Mouse (Mus musculus) naive thymus-derived CD4-positive, alpha-beta T cell, adult 2 months (primary cell): ENCODE measurements around the gene Rbm20.

Source experiments
- DNase-seq: peaks from one replicate; pipeline ENCODE4 v3.0.0-alpha.2; 2011; ENCODE audit warnings: low read depth

The Rbm20 gene

DNA sequence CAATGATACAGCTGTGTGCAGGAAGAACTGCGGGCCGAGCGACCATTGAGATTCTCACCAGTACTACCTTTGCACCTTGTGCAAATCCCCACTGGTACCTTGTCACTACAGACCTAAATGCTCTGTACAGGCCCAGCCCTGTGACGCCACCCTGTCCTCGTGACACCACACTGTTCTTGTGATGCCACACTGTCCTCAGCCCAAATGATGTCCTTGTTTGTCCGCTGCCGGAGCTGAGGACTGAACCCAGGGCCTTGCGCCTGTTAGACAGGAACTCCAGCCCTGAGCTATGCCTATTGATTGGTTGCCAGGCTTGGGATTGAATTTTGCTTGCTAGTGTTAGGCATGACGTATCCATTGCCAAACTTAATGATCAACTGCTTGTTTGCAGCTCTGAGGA is 40.3 kb downstream of the Rbm20 start:
- DNase-seq: no peak

DNA sequence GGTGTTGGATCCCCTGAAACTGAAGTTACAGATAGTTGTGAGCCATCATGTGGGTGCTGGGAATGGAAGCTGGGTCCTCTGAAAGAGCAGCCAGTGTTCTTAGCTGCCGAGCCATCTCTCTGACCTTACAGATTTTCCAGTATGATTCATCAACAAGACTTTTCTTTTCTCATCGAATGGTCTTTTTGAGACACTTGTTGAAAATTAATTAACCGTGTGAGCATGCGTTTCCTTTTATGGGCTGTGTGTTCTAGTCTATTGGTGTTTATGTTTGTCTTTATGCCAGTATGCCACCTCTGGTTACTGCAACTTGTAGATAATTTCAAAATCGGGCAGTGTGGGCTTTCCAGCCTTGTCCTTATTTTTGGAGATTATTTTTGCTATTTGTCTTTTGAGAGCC is 45.1 kb downstream of the Rbm20 start:
- no peak for DNase-seq

DNA sequence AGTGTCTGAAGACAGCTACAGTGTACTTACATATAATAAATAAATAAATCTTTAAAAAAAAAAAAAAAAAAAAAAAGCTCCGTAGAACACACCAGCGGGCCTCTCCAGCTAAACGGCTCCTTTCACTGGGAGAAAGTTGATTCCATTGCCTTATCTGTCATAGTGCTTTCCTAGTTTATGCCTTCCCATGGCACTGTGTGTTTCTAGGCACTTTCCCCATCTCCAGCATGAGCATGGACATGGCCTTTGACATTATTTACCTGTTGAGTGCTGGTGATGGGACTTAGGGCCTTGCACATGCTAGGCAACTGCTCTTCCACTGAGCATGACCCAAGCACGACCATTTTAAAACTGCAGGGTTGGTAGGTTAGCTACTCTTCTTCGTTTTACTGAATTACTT is 46.9 kb downstream of the Rbm20 start:
- DNase-seq: no peak

DNA sequence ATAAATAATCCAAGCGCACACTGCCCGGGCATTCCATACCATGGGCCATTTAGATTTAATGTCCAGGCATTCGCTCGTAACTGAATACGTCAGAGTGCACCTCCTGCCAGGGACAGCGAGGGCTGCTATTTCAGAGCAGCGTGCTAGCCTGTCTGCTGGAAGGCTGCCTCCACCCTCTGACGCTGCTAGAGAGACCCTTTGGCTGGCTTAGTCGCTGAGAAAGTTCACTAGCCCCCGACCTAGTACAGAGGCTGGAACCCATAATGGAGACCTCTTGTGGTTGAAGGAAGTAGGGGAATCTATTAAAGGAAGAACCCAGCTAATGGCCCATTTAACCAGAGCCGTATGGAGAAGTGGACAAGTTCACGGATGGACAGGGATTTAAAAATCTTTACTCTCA is 49.2 kb downstream of the Rbm20 start:
- no peak for DNase-seq

DNA sequence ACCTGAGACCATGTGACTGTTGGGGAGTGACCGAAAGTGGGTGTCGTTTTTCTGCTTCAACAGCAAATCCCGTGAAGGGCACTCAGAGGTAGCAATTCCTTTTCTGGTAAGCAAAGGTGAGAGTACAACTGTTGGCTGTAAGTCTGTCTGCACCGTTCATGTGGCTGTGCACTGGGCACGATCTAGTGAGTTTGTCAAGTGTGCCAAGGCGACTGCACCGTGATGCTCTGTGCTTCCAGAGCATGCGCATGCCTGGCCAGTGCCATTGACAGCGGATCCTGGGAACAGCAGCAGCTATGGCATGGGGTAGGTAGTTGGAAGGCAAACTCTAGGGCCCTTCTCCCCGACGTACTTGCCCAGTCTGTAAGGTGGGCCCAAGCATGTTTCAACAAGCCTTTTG is 49.6 kb downstream of the Rbm20 start:
- DNase-seq: no peak

DNA sequence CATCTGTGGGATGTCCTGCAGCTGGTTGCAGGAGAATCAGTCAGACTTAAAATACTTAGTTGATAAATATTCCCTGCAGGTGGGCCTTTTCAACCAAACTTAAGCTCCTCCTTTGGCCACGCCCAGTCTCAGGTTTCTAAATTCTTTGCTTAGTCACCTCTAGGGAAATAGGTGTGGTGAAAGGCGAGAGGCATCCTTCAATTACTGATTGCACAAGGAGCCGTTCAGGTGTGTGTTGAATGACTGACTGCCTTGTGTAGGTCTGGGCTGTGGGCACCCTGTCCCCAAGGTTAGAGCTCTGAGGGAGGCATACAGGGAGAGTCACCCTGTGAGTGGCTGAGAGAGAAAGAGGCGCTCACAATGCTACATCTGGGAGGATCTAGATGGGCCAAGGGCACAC is 50.2 kb downstream of the Rbm20 start:
- DNase-seq: no peak

DNA sequence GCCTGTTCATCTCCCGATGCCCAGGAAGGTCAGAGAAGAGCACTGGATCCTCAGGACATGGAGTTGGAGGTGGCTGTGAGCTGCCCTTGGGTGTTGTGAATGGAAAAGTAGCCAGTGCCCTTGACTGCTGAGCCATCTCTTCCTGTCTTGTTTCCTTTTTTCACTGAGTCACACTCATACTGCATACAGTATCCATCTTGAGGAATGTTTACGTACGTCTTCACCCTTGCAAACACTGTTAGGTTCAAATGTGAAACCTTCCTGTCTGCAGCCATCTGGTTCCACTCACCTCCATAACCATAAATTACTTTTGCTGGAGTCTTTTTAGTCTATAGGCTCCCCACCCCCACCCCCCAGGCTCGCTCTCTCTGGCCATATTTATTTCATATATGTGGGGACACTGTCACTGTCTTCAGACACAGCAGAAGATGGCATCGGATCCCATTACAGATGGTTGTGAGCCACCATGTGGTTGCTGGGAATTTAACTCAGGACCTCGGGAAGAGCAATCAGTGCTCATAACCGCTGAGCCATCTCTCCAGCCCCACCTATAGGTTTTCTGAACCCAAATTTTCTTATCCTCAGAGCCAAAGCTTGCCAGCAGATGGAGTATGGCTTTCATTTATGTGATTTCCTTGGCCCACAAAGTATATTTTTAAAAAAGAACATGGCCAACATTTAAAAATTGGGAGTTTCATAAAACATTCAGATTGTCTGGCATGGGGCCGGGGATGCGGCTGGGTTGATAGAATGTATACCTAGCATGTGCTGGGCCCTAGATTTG is 51.0 kb downstream of the Rbm20 start:
- DNase-seq: no peak

DNA sequence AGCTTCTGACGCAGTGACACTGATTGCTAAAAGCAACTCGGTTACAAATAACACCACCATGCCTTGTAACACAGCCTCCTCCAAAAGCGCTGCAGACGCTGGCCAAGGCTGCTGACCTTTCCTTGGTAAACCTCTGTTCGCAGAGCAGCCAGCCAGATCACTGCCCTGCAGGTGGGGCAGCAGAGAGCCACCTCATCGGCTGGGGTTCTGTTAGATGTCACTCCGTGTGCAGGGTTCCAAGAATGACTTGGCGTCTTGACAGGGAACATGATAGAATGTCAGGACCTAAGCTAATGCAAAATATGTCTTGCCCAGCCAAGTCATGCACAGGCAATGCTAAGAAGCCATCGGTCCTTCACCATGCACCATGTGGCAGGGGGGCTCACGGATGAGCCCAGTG is 52.8 kb downstream of the Rbm20 start:
- DNase-seq: no peak

DNA sequence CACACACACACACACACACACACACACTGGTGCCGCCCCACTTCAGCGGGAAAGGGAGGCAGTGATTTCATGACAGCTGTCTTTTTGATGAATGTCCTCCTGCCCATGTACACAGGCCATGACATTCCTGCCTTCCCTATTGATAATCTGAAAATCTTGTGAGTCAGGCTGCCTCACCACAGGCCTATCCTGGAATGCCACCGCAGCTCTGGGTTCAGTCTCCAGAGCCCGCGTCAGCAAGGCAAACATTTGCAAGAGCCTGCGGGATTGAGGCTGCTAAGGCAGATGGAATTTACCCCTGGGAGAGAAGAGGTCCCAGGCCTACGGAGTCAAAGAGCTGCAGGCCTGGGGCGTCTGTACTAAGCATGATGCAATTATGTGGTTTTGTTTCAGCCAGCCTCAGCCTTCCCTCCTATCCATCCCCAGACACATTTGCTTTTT is 54.7 kb downstream of the Rbm20 start:
- DNase-seq: no peak

DNA sequence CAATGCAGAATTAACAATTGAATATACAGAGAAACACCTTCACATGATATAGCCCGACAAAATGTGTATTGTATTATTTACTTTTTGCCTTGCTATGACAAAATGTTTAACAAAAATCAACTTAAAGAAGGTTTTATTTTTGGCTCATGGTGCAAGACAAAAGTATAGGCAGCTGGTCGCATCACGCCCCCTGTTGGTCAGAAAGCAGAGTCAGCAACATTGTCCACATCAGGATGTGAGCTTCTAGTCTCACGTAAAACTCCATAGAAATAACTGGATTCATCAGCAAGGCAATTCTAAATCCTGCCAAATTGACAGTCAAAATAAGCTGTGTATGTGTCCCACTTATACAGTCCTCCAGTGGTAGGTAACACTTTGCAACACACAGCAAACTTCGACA is 57.7 kb downstream of the Rbm20 start:
- peak; percentile 28 for DNase-seq

DNA sequence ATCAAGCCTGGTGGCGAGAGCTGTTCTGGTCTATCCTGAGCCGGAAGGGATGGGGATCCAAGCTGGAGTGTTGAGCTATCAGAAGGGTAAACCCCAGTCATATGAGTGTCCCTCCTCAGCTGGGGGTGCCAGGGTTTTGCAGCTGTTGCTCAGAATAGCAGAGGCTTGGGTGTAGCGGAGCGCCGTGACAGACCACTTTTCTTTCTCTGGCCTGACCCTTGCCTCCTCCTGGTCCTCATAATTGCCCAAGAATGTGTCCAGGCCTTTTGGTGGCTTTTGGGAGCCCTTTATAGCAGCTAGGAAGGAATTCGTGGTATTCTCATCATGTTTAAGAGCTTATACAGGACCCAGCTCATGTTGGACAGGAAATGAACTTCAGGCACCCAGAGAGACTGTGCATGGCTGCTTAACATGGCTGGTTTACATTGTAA is 61.6 kb downstream of the Rbm20 start:
- DNase-seq: no peak

DNA sequence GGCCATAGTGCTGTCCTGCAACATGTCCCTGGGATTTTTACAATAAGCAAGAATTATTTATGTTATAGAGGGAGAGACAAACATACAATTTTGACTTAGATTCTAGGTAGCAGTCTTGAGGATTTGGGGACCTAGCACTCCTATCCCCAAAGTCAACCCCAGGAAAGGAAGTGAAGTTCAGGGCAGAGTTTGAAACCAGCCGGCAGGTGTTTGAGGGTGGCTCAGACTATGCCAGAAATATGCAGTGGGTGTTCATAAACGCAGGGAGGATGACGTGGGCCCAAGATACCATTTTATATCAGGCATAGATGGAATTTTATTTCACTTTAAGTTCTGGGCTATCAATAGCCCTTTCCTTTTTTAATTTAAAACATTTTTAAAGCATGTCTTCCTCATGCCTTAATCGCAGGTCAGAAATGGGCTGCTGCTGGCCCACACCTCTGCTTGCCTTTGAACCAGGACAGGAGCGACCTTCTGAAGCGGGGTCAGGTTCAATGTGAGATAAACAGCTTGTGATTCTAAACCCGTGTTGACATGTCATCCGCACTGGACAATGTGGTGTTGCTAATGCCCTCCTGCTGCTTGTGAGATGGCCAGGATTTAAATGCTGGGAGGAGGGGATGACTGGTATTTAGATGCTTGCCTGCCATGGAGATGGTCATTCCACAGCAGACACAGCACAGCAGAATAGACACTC is 62.6 kb downstream of the Rbm20 start:
- DNase-seq: no peak

DNA sequence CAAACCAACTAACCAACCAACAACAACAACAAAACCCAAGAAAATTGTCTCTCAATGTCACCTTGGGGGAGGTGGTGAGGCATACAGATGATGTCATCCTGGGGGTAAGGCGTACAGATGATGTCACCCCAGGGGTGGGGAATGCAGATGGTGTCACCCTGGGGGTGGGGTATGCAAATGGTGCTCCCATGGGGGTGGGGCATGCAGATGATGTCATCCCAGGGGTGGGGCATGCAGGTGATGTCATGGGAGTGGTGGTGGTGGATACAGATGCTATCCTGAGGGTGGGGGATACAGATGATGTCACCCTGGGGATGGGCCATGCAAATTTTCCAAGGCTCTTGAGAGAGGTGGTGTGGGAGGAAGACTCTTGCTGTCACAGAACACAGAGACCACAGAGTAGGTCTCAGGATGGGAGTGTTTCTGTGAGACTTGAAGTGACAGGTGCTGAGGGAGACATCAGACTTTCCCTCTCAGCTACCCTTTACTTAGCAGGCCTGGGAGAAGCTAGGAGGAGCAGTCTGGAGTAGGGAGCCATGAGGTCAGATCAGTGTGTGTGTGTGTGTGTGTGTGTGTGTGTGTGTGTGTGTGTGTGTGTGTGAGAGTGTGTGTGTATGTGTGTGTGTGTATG is 63.8 kb downstream of the Rbm20 start:
- DNase-seq: no peak

DNA sequence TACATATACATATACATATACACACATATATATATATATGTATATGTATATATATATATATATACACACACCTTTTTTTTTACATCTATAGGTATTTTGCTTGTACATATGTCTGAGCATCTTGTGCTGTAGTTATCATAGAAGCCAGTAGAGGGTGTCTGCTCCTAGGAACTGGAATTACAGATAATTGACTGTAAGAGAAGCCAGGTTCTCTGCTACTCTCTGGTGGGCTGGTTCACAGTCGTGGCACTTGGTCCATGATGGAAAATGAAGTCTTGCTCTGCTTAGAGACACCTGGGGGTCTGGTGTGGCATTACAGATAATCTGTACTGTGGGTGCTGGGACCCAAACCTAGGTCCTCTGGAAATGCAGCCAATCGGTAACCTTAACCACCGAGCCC is 64.8 kb downstream of the Rbm20 start:
- DNase-seq: peak; percentile 52

DNA sequence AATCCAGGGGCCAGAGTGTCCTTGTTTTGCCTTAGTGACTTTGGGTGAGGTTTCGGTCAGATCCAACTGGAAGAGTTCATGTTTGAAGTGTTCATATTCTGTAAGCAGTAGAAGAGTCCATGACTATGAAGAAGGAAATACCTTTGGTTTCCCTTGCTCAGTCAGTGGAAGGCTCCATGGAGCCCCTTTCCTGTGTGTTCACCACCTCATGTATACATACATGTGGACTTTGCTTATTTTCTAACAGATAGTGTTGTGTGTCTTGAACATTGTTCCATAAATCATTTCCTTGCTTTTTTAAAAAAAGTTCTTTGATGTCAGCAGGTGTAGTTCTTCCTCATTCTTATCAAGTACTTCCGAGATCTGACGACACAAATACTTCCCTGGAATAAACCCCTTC is 68.2 kb downstream of the Rbm20 start:
- DNase-seq: no peak

DNA sequence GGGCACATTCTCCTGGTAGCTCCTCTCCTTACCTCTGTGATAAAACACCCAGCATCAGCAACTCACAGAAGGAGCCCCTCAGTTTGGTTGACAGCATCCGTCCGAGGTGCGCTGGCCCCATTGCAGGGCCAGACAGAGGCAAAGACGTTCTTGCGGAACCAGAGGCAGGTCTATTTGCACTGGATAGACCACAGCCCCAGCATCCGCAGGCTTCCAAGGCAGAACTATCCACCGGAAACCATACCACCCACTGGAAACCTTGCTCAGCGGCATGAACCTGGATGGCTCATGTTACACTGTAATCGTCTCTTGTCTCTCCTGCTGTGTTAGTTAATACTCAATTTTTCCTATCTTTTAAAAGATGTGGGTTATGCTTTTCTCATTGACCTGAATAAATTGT is 69.0 kb downstream of the Rbm20 start:
- no peak for DNase-seq

DNA sequence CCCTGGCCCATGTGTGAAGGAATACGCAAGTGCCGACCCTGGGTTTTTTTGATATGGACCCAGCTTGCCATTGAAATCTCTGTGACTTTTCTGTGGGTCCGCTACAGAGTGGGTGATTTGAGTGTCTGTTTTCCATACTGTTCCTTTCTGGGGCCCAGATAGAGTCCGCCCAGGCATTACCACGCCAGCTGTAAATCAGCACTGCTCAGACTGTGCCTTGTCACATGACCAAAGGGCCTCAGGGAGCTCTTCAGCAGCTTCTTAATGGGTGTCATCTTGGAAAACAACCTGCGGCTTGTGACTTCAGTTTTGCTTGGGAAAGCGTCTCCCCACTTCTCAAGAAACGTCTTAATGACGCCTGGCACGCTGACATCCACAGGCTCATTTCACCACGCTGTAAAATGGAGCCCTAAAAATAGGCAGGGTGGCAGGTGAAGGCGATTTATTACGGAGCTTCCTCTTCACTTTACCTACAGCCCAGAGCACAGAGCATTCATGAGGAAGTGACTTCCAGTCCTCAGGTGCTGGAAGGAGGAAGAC is 71.2 kb downstream of the Rbm20 start:
- no peak for DNase-seq

DNA sequence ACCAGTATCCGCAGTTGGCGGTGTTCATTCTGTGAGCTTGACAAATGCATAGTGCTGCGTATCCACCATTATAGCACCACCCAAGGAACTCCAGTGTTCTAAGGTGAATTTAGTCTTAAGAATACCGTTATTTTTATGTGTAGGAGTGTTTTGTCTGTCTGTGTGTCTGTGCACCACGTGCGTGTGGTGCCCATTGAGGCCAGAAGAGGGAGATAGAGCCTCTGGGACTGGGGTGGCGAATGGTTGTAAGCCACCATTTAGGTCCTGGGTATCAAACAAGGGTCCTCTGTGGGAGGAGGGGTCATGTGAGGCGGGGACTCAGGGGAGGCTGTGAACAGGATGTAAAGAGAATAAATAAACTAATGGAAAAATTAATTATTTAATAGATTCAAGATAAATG is 72.2 kb downstream of the Rbm20 start:
- no peak for DNase-seq

DNA sequence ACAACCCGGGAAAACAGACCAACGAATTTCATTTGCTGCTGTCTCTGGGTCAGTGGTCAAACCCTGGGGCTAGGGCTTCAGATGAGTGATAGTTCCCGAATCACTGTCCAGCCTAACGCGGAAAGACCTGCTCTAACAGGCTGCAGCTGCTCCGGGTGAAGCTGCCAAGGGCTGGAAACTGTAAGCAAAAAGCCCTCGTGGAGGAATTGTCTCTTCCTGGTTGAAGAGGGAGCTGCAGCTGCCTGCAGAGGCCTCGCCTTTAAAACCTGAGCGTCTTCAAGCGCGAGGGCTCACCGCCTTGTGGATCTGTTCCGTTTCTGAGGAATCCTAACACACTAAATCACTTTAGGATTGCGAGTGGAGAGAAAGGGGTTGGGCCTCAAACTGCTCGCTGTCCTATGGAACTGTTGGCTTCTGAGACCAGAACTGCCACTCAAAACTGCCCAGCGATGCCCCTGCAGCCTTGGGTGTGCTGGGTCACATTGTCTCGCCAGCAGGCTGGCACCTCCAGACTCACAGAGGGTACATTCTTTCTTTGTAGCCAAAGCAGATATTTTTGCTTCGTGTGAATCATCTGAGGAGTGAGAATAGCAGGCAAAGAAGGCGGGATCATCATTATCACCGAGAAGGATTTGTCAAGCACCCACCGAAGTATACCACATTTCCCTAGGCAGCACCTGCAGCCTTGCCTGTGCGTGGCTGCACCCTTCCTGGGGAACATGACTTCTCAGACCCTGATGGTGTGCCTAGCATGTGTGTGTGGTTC is 74.5 kb downstream of the Rbm20 start:
- no peak for DNase-seq

DNA sequence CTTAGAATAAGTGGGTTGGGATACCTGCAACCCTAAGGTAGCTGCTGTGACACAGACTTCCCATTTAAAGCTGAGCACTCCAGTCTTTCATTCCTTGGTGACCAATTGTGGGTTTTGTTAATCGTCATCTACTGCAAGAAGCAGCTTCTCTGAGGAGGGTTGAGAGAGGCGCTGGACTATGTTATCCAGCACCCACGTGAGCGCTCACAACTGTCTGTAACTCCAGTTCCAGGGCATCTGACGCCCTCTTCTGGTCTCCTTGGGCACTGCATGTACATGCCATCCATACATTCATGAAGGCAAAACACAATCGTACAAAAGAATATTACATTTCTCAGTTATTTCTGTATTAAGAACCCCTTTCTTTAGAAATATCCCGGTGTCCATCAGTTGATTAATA is 75.9 kb downstream of the Rbm20 start:
- no peak for DNase-seq

DNA sequence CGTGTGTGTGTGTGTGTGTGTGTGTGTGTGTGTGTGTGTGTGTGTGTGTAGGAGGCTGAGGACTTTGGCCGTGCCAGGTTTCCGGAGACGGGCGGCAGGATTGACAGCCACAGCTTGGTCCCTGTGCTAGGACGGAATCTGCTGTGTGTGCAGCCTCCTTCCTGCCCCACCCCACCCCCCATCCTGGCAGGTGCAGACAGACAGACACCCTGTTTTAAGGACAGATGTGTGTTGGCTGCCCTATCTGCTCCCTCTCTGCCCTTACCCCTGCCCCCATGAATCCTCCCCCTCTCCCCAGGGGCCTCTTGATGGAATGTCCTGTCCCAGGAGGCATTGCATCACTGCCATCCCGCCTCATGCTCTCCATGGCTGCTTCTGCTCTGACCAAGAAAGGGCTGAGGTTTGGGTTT is 77.3 kb downstream of the Rbm20 start:
- DNase-seq: no peak

DNA sequence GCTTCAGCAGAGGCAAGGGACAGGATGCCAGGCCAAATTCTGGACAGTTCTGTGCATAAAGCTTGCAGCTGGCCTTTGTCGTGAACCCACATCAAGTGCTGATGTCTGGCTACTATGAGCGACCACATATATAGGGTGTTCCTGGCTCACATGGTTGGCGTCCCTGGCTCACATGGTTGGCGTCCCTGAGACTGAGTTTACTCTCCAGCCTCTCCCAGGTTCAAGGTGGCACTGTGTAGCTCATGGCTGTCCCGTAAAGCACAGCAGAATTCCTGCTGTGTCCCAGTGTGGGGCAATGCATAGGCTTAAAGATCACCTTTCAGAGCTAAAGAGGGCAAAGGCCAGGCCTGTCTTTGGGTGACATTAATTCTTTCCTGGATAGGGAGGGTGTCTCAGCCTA is 78.2 kb downstream of the Rbm20 start:
- no peak for DNase-seq
